Mouse (Mus musculus) adrenal gland, adult 8-10 months (tissue): ENCODE results near the gene Cda. TPM values are rescaled to one million over a fixed set of nuclear protein-coding genes. Genes with fewer than 3 reads are reported as not detected.

Experiments
- DNase-seq: peaks from one replicate; pipeline ENCODE4 v3.0.0; 2022
- microRNA-seq, 2 experiments: library from miRNA; unstranded; fragments of <30 nt; microRNA quantifications; one replicate each; pipeline ENCODE4 v1.2.0; 2022
- total RNA-seq, 4 experiments: library from RNA; stranded (reverse); gene quantifications; 2 replicates each; pipeline ENCODE4 v1.2.4; 2022

The Cda gene
- total RNA-seq, 4 experiments from 2014 or later = 7.2 to 20.4 (median 14.7) TPM

DNA sequence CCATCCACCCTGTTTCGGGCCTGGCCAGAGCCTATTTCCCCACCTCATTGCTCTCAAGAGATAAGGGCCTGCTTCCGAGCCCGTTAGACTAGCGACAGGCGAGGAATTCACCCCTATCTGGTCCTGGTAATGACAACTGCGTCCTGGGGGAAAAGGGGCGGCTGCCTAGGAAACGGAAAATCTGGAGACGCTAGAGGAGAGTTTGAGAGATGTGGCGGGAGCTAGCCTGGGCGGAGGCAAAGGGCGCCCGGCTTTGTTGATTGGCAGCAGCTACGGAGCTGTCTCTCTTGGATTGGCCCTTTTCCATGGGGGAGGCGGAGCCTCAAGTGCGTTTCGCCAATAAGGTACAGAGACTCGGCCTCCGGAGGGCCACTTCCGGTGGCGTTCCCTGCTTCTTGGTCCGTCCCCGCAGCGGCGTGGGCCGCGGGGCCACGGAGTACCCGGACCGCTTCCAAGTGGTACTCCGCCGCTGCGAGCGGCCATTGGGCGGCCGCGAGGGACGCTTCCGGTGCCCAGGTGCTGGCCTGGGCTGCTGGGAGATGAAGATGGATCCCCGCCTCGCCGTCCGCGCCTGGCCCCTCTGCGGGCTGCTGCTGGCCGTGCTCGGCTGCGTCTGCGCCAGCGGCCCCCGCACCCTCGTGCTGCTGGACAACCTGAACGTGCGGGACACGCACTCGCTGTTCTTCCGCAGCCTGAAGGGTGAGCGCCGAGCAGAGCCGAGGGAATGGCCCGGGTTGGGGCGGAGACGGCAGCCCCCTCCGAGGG is 63.3 kb downstream of the Cda start, which contains the start of gene Ddost:
Ddost (plus strand) TSS at position 391 of the 765 bp plus-strand sequence.
- peak; percentile 97 for DNase-seq

DNA sequence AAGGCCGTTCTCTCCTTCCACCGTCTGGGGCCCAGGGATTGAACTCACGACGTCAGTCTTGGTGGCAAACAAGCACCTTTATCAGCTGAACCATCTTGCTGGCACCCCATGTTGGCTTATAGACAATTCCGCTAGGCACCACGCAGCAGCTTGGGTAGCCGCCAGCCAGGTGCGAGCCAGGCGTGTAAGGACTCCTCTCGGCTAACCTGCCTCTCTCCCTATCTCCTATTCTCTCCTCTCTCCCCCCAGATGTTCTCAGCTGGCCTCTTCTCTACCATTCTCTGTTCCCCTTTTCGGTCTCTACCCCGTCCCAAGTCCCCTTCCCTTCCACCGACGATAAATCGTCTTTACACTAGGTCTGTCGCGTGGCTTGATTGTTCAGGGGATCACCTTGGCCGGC is 64.0 kb downstream of the Cda start:
- no peak for DNase-seq

DNA sequence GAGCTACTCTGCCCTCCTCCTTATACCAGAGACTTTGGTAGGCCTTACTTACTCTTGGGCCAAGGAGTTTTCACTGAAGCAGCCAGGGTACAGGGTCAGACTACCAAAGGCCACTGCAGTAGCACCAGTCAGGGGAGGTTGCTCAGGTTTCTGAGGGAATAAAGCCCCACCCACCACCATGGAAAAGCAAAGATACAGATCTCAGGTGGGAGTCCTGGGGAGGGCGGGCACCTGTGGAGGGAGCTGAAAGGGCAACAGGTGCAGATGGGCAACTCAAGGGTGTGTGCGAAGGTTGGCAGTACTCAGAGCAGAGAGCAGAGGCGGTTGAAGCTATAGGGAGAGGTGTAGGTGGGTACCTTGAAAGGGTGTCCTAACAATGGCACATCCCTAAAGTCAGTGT is 64.8 kb downstream of the Cda start:
- DNase-seq = no peak

DNA sequence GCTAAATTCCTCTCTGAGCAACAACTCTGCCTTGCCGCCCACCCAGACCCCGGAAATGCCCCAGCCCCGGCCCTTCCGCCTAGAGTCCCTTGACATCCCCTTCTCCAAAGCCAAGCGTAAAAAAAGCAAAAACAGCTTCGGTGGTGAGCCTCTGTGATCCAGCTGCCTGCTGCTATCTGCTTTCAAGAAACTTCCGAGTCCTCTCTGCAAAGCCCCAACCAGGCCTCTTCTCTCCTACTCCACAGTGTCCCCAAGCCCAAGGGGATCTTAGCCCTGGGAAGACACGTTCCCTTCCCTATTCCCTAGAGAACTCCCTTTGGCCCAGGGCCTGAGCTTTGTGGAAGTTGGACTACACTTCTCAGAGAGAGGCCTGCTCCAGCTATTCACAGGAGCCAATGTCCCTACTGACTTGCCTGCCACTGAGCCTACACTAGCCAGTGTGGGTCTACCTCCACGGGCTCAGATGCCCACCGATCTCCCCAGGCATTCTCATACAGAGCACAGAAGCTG is 66.5 kb downstream of the Cda start:
- DNase-seq = no peak

DNA sequence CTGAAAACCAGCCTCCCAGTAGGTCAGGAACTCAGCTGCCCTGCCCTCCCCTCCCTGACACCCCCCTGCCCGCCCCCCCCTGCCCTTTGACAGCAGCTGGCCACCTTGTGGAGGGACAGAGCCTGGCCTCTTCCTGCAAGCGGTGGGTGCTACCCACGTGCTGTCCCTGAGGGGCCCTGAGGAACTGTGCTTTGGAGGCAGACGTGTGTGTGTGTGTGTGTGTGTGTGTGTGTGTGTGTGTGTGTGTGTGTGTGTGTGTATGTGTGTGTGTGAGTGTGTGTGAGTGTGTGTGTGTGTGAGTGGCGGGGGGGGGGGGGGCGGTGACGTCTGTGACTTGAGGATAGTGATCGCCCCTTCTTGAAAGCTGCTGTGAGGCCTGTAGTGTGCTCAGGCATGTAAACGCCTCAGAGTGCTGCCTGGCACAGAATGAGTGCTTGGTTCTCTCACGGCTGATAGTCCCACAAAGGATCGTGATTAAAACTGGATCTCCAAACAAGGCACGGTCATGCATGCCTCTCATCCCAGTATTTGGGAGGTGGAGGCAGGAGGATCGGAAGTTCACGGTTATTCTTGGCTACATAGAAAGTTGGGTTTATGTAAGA is 73.7 kb downstream of the Cda start:
- no peak for DNase-seq

DNA sequence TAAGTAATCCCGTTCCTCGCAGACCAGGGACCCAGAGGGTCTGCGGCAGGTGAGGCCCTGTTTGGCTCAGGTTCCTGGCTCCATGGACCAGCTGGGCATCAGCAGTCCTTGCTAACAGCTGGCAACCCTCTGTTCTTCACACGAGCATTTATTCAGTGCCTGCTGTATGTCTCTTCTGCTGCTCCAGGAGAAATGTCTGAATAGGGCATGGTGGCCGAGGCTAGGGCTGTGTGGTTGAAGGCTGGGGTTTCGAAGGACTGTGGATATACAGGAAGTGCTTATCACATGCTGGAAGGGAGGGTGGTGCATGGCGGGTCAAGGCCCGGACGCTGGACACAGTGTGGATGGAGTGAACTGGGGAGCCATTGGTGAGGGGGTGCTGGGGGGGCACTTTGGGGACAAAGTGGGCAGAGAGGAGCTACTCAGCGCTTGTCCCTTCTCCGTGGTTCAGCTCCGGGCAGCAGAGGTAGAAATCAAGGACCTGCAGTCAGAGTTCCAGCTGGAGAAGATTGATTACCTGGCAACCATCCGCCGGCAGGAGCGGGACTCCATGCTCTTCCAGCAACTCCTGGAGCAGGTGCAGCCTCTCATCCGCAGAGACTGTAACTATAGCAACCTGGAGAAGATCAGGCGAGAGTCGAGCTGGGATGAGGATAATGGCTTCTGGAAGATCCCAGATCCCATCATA is 74.4 kb downstream of the Cda start:
- no peak for DNase-seq

DNA sequence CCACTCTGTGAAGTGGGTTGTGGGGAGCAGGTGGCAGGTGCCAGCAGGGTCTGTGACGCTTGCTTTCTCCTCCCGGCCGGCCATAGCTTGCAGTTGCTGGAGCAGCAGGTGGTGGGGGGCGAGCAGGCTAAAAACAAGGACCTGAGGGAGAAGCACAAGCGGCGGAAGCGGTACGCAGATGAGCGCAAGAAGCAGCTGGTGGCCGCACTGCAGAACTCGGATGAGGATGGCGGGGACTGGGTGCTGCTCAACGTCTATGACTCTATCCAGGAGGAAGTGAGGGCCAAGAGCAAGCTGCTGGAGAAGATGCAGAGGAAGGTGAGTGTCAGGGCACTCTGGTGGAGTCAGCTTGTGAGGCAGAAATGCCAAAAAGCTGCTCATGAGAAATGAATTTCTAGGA is 75.8 kb downstream of the Cda start:
- DNase-seq = no peak

DNA sequence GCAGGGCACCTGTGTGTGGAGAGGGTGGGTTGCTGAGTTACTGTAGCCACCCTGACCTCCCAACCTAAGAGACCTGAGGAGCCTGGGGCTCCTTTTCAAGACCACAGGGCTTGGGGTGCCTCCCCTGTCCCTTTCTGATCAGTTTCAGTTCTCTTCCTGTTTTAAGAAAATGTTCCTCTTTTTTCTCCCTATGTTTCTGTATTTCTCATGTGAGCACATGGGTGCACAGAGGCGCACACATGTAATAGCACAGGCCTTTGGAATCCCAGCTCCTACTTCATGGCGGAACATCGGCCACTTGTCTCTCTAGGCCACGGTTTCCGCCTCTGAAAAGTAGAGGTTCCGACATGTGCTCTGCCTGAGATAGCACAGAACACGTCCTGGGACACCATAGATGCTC is 79.1 kb downstream of the Cda start:
- no peak for DNase-seq

Small RNA genes lying within 50 kb of the gene (microRNA-seq; reads per million reads assigned to microRNA genes)
- gene Gm27646 = 0 reads per million in 2 experiments
- gene Mir7019 = 2.8 to 3.2 reads per million in 2 experiments

Other genes starting within 250 kb of the Cda start
- gene Hp1bp3, start 151.7 kb downstream of the Cda start, total RNA-seq = 100 to 1,000 TPM; 228 to 267 (median 252) TPM
- gene Sh2d5, start 117.6 kb downstream of the Cda start, total RNA-seq = 1 to 10 TPM; 2.5 to 4.7 (median 3.4) TPM
- gene Kif17, start 117.6 kb downstream of the Cda start, total RNA-seq = 1 to 10 TPM; 3.1 to 6.3 (median 4.0) TPM
- 100 to 1,000 TPM; 138 to 154 (median 143) TPM for gene Ddost, start 63.3 kb downstream of the Cda start, total RNA-seq
- 100 to 1,000 TPM; 172 to 218 (median 206) TPM for gene Pink1, start 41.7 kb downstream of the Cda start, total RNA-seq
- gene Fam43b, start 28.5 kb upstream of the Cda start, total RNA-seq = 1 to 10 TPM; 2.9 to 6.1 (median 3.9) TPM
- 10 to 100 TPM; 54.2 to 59.0 (median 56.8) TPM for gene Mul1, start 66.7 kb upstream of the Cda start, total RNA-seq
- gene Camk2n1, start 86.3 kb upstream of the Cda start, total RNA-seq = 10 to 100 TPM; 29.2 to 33.7 (median 31.2) TPM